Mouse (Mus musculus) limb, embryonic 14.5 days (tissue): Measurements from ENCODE around the gene Arid5b. TPM values are rescaled to one million over a fixed set of nuclear protein-coding genes. Genes with fewer than 3 reads are reported as not detected.

Source experiments
- ATAC-seq: fragments of 200-750 bp; cut with Nextera tagmentation; 2 replicates; pipeline ENCODE4 v1.8.0; 2017; ENCODE audit warnings: low read depth, moderate number of reproducible peaks, moderate TSS enrichment; ENCODE audit not compliant: low FRiP score
- DNase-seq: peaks from one replicate; pipeline ENCODE4 v3.0.0-alpha.2; 2015; ENCODE audit warnings: low spot score
- H3K27ac ChIP-seq: fragments of 300-500 bp; sonication (generic); replicated peaks from 2 replicates; pipeline ENCODE4 v1.5.1; 2014; ENCODE audit warnings: low read depth, mild to moderate bottlenecking, low read length, moderate library complexity, mixed read lengths
- H3K27me3 ChIP-seq: fragments of 300-500 bp; sonication (generic); 2 replicates; pipeline ENCODE4 v1.6.1; 2014; ENCODE audit warnings: low read length, mixed read lengths; ENCODE audit not compliant: control insufficient read depth, insufficient read depth
- H3K36me3 ChIP-seq: fragments of 300-500 bp; sonication (generic); 2 replicates; pipeline ENCODE4 v1.6.1; 2014; ENCODE audit warnings: mild to moderate bottlenecking, low read length, moderate library complexity, mixed read lengths; ENCODE audit not compliant: control insufficient read depth, insufficient read depth
- H3K4me1 ChIP-seq: fragments of 300-500 bp; sonication (generic); 2 replicates; pipeline ENCODE4 v1.6.1; 2014; ENCODE audit warnings: antibody characterized with exemption, low read length, mixed read lengths; ENCODE audit not compliant: control insufficient read depth, insufficient read depth
- H3K4me2 ChIP-seq: fragments of 300-500 bp; sonication (generic); replicated peaks from 2 replicates; pipeline ENCODE4 v1.6.1; 2014; ENCODE audit warnings: low read depth, mild to moderate bottlenecking, low read length, moderate library complexity; ENCODE audit not compliant: severe bottlenecking
- H3K4me3 ChIP-seq: fragments of 300-500 bp; sonication (generic); replicated peaks from 2 replicates; pipeline ENCODE4 v1.5.1; 2014; ENCODE audit warnings: low read length
- H3K9ac ChIP-seq: fragments of 300-500 bp; sonication (generic); 2 replicates; pipeline ENCODE4 v1.6.1; 2014; ENCODE audit warnings: mild to moderate bottlenecking, low read depth, low read length, moderate library complexity; ENCODE audit not compliant: severe bottlenecking
- H3K9me3 ChIP-seq: fragments of 300-500 bp; sonication (generic); 2 replicates; pipeline ENCODE4 v1.6.1; 2016; ENCODE audit warnings: low read length; ENCODE audit not compliant: control insufficient read depth
- POLR2A ChIP-seq: fragments of 200-500 bp; IDR thresholded peaks from 2 replicates; pipeline ENCODE4 v1.8.0; 2012; ENCODE audit warnings: inconsistent platforms, mild to moderate bottlenecking, moderate library complexity, borderline replicate concordance; ENCODE audit not compliant: insufficient read depth, insufficient read length; ENCODE audit errors: extremely low read depth
- WGBS: fragments of 180-500 bp; shearing (Covaris S2); extraction: QIAGEN DNeasy Blood & Tissue Kit; methylation state at CpG from one replicate; pipeline ENCODE4 v1.1.7; 2014; 5-methylcytosine and 5-hydroxymethylcytosine counted together
- polyA plus RNA-seq, 2 experiments: library from polyadenylated mRNA; depleted of rRNA in 1 of 2; stranded (reverse) in 1 of 2; unstranded in 1 of 2; fragments of >200 nt; fragmentation: Nextera tagmentation in 1 of 2; extraction: Ambion mirVana in 1 of 2; gene quantifications; 2 replicates each; pipeline versions ENCODE4 v1.2.1 to v1.2.3; 2012 to 2014

The Arid5b gene
- polyA plus RNA-seq, 2 experiments = 14.1 to 41.0 TPM

DNA sequence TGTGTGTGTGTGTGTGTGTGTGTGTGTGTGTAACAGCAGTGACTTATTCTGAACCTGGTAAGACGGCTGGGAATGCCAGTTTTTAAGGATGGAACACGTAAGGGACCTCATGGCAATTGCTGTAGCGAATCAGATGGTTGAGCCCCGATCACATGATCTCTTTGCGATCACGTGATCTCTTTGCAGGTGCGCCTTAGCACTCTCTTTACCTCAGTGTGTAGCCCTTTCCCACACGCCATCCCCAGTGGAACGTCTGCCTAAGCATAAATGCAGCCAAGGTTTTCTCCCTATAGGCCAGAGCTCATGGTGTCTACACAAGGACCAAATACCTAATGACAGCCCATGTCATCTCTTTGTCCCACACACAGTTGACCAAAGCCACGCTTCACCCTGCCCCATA lies 97.4 kb downstream of the Arid5b start:
- peaks cover 14% of the 10 kb centered on the region for H3K4me1 ChIP-seq
- WGBS = 90% methylated on average over 10 of the region's 10 CpGs
- peaks cover 13% of the 10 kb centered on the region for H3K36me3 ChIP-seq
- H3K27me3 ChIP-seq = no peaks in the 10 kb centered on the region
- H3K4me2 ChIP-seq = no peak overlapping the region
- no peak for DNase-seq
- ATAC-seq = no peak
- no peak overlapping the region for H3K27ac ChIP-seq
- H3K9ac ChIP-seq = no peak overlapping the region
- TF ChIP-seq POLR2A = no peak
- no peak overlapping the region for H3K4me3 ChIP-seq
- H3K9me3 ChIP-seq = no peaks in the 10 kb centered on the region

DNA sequence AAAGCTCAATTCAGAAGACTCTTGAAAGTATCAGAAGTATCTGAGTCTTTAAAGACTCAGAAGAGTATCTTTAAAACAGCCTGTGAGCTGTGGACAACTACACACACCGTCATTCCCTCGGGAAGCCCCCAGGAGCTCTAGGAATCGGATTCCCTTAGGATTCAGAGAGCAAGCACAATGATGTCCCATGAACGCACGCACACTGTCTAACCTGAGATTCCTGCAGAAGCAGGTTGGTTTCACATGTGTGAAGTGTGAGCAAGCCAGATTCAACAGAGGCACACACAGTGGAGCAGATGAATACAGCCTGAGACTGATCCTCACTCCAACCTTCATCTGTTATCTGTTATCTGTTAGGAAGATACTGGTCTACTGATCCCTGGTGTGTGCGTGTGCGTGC lies 97.8 kb downstream of the Arid5b start:
- H3K9ac ChIP-seq = no peak overlapping the region
- ATAC-seq (no peak), DNase-seq (no peak)
- H3K27ac ChIP-seq = no peak overlapping the region
- 92% methylated on average over 7 of the region's 7 CpGs for WGBS
- no peaks in the 10 kb centered on the region for H3K9me3 ChIP-seq
- H3K4me3 ChIP-seq = no peak overlapping the region
- no peak for TF ChIP-seq POLR2A
- H3K4me1 ChIP-seq = peaks cover 14% of the 10 kb centered on the region
- no peaks in the 10 kb centered on the region for H3K27me3 ChIP-seq
- H3K4me2 ChIP-seq = no peak overlapping the region
- H3K36me3 ChIP-seq = peaks cover 9% of the 10 kb centered on the region

DNA sequence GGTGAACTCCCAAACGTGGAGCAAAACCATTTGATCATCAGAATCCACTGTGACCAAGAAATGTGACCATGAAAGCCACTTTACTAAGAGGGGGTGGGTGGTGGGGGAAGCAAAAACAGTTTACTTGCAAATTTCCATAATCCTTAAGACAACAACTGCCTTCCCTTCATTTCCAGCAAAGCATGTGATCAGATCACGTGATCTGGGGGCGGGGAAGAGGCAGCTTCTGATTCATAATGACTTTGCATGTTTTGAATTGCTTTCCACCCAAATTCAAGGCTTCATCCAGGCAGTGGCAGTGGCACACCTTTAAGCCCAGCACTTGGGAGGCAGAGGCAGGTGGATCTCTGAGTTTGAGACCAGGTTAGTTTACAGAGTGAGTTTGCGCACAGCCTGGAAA lies 98.4 kb downstream of the Arid5b start:
- Histone ChIP-seq H3K27ac (no peak overlapping the region), H3K4me3 (no peak overlapping the region), H3K4me1 (peaks cover 14% of the 10 kb centered on the region), H3K27me3 (no peaks in the 10 kb centered on the region), H3K36me3 (peaks cover 7% of the 10 kb centered on the region; the same call in 1 of the 2 replicates), H3K9ac (no peak overlapping the region), H3K4me2 (no peak overlapping the region), H3K9me3 (no peaks in the 10 kb centered on the region)
- no peak for ATAC-seq
- no peak for TF ChIP-seq POLR2A
- WGBS = 70% methylated on average over 4 of the region's 4 CpGs
- no peak for DNase-seq

- Histone ChIP-seq H3K27me3 (no peaks in the 10 kb centered on the region), H3K27ac (no peak overlapping the region)
Observed at GRCm38 (mm10) chr10:68179741-68180140, 98.8 kb downstream of the Arid5b start.

DNA sequence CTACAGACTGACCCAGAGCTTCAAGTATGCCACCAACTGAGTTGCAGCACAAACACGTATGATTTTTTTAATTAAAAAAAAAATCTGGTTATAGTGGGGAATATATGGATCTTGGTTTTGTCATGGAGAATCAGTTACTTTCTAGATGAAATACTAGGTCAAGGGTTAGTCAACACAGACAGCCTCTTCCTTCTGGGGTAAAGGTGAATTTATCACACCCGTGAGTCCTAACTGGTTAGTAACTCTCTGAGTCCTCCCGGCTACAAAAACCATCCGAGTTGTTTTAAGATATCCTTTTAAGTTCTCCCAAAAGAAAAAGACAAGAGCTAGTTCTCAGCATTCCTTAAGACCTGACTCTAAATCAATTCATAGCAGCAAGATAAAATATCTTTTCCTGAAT lies 99.2 kb downstream of the Arid5b start:
- Histone ChIP-seq H3K27me3 (no peaks in the 10 kb centered on the region), H3K4me3 (no peak overlapping the region), H3K27ac (no peak overlapping the region), H3K9ac (no peak overlapping the region), H3K36me3 (0 out of 2 replicates have a peak, but pooled peaks cover 4% of the 10 kb centered on the region), H3K4me1 (peaks cover 14% of the 10 kb centered on the region), H3K4me2 (no peak overlapping the region), H3K9me3 (no peaks in the 10 kb centered on the region)
- DNase-seq = no peak
- TF ChIP-seq POLR2A = no peak
- WGBS = 77% methylated on average over 4 of the region's 4 CpGs
- ATAC-seq = no peak

More at GRCm38 (mm10) chr10:68179741-68180140, 98.8 kb downstream of the Arid5b start:
- ATAC-seq (no peak), DNase-seq (no peak)
- Histone ChIP-seq H3K4me3 (no peak overlapping the region), H3K36me3 (0 out of 2 replicates have a peak, but pooled peaks cover 7% of the 10 kb centered on the region), H3K9ac (no peak overlapping the region), H3K4me1 (peaks cover 14% of the 10 kb centered on the region), H3K9me3 (no peaks in the 10 kb centered on the region), H3K4me2 (no peak overlapping the region)
- 66% methylated on average over 5 of the region's 5 CpGs for WGBS
- no peak for TF ChIP-seq POLR2A
